Mouse (Mus musculus) heart, postnatal 25 days (tissue): Measurements from ENCODE around the gene Rab3d. TPM values are rescaled to one million over a fixed set of nuclear protein-coding genes. Genes with fewer than 3 reads are reported as not detected.

Experiments used
- total RNA-seq, 2 experiments: library from RNA; stranded (reverse); gene quantifications; 2 replicates each; pipeline ENCODE4 v1.2.3; 2021

Rab3d gene
- total RNA-seq, 2 experiments from 2014 or later, result 9.2 to 12.1 TPM

Other genes with a start within 250 kb of the Rab3d start
- 1 to 10 TPM; 2.7 to 3.1 TPM for gene Ldlr, start 194.7 kb downstream of the Rab3d start, total RNA-seq
- gene Spc24, start 157.9 kb downstream of the Rab3d start, total RNA-seq, result 1 to 10 TPM; 3.2 to 4.0 TPM
- gene Kank2, start 119.4 kb downstream of the Rab3d start, total RNA-seq, result 10 to 100 TPM; 52.5 to 58.0 TPM
- gene Angptl8, start 82.7 kb downstream of the Rab3d start, total RNA-seq, result not detected
- gene Dock6, start 65.6 kb downstream of the Rab3d start, total RNA-seq, result 10 to 100 TPM; 34.9 to 36.9 TPM
- 1 to 10 TPM; 1.8 to 2.8 TPM for gene Ccdc159, start 9.3 kb upstream of the Rab3d start, total RNA-seq
- gene Tmem205, start 9.4 kb upstream of the Rab3d start, total RNA-seq, result 10 to 100 TPM; 39.4 to 46.2 TPM
- gene Plppr2, start 18.8 kb upstream of the Rab3d start, total RNA-seq, result 1 to 10 TPM; 1.5 to 2.0 TPM
- 1 to 10 TPM; 5.8 to 7.4 TPM for gene Swsap1, start 37.6 kb upstream of the Rab3d start, total RNA-seq
- gene Epor, start 45.3 kb upstream of the Rab3d start, total RNA-seq, result 1 to 10 TPM in 1 of 2 experiments, under 1 TPM in 1; 0.83 to 1.6 TPM
- 1 to 10 TPM; 2.0 to 3.2 TPM for gene Rgl3, start 71.3 kb upstream of the Rab3d start, total RNA-seq
- gene Ccdc151, start 84.4 kb upstream of the Rab3d start, total RNA-seq, result not detected
- 10 to 100 TPM; 63.0 to 71.8 TPM for gene Prkcsh, start 84.6 kb upstream of the Rab3d start, total RNA-seq
- gene Elavl3, start 133.8 kb upstream of the Rab3d start, total RNA-seq, result under 1 TPM; 0.21 to 0.50 TPM
- not detected for gene Gm49318, start 153.1 kb upstream of the Rab3d start, total RNA-seq
- gene Zfp653, start 153.2 kb upstream of the Rab3d start, total RNA-seq, result 1 to 10 TPM; 4.0 to 4.3 TPM
- 100 to 1,000 TPM; 103 TPM for gene Ecsit, start 167.2 kb upstream of the Rab3d start, total RNA-seq
- gene Cnn1, start 181.0 kb upstream of the Rab3d start, total RNA-seq, result 10 to 100 TPM in 1 of 2 experiments, 1 to 10 TPM in 1; 7.6 to 10.4 TPM
- gene Elof1, start 199.0 kb upstream of the Rab3d start, total RNA-seq, result 10 to 100 TPM; 36.8 to 39.8 TPM
- gene Acp5, start 217.5 kb upstream of the Rab3d start, total RNA-seq, result 1 to 10 TPM; 1.6 to 3.5 TPM
- 10 to 100 TPM; 50.3 to 52.6 TPM for gene Pigyl, start 238.7 kb upstream of the Rab3d start, total RNA-seq